Mouse (Mus musculus) E14TG2a.4 (cell line): Measurements from ENCODE around the gene Akt1s1.

Source experiments
- CTCF ChIP-seq: conservative IDR thresholded peaks from 2 replicates; pipeline ENCODE4 v1.5.1; 2014; ENCODE audit warnings: low read length
- NANOG ChIP-seq: IDR thresholded peaks from 2 replicates; pipeline ENCODE4 v1.6.1; 2014; ENCODE audit warnings: borderline replicate concordance, low read length, mixed read lengths
- POU5F1 ChIP-seq: IDR thresholded peaks from 2 replicates; pipeline ENCODE4 v1.6.1; 2014; ENCODE audit warnings: low read length, borderline replicate concordance

- TF ChIP-seq NANOG (no peak), CTCF (no peak), POU5F1 (no peak)
These were observed 39.3 kb upstream of the Akt1s1 start for GRCm38 (mm10) chr7:44809466-44809865.
